Mouse (Mus musculus): Measurements from ENCODE around the gene Tmc5.

Tmc5 gene

DNA sequence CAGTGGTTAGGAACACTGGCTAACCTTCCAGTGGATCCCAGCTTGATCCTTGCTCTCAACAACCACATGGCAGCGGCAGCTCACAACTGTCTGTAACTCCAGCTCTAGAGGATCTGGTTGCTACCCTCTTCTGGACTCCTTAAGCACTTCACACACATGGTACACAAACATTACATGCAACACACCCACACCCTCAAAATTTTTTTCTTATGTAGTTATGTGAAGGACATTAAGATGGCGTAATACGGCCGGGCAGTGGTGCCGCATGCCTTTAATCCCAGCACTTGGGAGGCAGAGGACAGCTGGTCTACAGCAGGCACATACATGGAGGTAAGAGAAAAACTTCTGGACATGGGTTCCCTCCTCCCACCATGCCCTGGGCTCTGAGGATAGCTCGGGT lies 99.0 kb downstream of the Tmc5 start:
- in situ Hi-C loops (cut with MboI, MseI): no loop called here

DNA sequence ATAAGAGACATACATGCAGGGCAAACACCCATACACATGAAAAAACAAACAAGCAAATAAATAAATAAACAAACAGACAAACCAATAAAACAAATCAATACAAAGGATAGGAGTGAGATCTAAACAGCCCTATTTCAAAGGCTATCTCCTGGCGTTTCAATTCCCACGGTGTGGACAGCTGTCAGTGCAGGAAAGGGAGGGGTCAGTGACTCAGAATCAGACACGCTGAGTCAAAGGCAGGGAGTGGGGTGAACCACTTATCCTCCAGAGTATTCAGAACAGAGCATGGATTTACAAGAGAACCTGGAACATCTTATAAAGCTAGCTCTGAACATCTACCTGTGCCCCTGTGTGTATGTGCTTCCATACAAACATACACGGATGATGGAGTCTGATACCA lies 100.1 kb downstream of the Tmc5 start:
- in situ Hi-C loops (cut with MboI, MseI): no loop called here

DNA sequence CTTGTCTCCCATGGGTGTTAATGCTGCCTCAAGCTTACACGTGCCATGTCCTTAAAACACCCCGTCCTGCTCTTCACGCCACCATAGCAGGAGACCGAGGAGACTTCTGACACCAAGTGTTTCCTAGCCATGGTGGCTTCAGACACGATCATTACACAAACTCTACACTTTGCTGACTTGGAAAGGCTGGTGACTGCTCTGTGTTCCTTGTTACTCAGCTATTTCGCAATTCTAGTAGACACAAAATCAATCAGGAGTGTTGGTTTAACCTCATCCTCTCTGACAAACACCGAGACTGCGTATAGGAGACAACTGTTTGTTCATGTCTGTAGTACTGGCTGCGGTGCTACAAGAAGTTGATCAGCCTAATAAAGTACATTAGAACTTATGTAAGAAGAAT lies 101.8 kb downstream of the Tmc5 start:
- in situ Hi-C loops (cut with MboI, MseI): no loop called here

DNA sequence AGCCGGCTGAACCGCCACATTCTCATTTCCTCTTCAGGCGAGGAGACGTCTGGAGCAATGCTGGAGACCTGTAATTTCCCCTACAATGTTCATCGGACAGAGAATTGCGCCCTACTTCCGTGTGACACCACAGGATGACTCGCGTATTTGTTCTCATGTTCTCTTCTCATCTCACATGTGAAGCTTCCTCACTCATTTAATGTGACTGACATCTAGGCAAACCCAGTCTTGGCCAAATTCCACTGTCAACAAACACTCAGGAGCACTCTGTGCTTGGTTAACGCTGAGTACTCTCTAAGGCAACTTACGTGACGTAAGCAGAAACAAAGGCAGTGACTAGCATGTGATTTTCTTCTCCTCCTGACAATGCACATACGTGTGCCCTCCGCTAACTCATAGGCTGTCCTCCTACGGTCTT lies 106.1 kb downstream of the Tmc5 start:
- in situ Hi-C loops (cut with MboI, MseI): loop anchor here (10.0 kb wide), 1 partner anchor 578 kb away; the partner anchor contains the start of gene Arl6ip1

DNA sequence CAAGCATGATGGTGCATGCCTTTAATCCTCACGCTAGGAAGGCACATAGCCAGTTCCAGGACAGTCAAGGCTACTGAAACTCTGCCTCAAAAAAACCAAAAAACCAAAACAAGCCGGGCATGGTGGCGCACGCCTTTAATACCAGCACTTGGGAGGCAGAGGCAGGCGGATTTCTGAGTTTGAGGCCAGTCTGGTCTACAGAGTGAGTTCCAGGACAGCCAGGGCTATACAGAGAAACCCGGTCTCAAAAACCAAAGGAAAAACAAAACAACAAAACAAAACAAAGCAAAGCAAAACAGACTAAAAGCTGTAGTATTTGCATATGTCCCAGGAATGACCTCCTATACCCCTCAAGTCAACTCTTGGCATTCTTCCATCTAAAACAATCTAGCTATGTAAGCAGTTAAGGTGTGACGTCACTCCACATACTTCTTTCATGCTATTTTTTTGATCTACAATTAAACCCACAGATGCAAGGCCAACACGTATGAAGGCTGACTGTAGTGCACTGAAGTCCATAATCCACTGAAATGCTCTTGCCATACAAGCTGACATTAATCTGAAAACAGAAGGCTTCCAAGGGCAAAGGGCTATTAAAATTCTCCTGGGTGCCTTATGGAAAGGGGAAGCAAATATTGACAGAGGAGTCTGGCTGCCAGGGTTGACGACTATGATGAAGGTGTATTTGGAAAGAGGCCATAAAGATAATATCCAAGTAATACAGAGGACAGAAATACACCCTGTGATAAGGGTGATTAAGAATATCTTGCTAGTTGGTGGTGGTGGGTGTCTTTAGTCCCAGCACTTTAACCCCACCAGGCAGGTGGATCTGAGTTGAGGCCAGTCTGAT lies 107.1 kb downstream of the Tmc5 start:
- in situ Hi-C loops (cut with MboI, MseI): loop anchor here (10.0 kb wide), 1 partner anchor 579 kb away; the partner anchor contains the start of gene Arl6ip1

DNA sequence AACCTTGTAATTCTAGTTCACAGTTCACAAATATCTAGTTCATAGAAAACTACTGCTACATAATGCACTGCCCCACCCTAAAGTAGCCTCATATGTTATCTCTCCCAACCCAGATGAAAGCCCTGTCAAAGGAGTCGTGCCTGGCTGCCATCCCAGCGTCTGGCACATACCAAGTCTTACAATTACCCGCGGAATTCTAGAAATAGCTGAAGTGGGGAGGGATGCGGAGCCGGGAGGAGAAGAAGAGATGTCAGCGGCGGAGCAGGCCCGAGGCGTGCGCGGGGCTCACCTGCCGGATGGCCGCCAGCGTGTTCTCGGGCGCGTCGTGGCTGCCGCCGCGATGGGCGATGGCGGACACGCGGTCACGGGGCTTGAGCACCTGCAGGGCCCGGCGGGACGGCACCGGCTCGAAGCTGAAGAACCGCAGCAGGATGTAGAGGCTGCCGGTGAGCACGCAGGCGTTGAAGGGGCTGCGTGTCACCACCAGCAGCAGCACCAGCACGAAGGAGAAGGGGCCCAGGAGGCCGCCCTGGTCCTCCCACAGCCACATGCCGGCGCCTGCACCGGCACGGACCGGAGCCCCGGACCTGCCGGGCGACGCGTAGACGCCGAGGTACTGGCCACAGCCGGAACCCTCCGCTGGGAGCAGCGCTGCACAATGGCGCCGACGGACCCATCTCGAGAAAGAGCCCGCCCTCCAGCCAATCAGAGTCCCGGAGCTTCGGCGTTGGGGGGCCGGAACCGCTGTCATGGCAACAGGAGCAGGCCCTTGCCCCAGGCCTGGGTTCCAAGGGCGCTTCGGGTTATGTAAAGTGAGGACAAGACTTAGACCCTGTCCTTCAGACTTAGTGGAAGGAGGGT lies 108.2 kb downstream of the Tmc5 start, which contains the start of gene Gde1:
TSS of gene Gde1 (minus strand) at position 678 of the 861 bp plus-strand sequence.
- in situ Hi-C loops (cut with MboI, MseI): loop anchor here (10.0 kb wide), 1 partner anchor 581 kb away; the partner anchor contains the start of gene Arl6ip1

DNA sequence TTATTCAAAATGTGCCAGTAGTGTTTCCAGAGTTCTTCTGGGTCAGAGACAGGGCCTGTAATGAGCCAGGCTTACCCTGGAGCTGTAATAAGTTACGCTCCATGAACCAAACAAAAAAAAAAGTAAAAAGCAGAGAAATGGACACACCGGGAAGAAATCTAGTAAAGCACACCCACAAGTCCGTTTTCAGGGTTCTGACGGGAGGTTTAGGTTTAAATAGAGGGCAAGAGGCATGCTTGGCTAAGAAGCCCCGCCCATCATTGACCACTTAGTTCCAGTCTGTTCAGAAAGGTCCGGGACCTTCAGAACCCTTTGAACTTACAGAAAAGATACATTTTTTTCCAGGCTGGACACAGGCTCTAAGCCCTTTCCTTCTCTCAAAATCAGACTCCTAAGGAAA lies 109.0 kb downstream of the Tmc5 start:
- in situ Hi-C loops (cut with MboI, MseI): loop anchor here (10.0 kb wide), 1 partner anchor 581 kb away; the partner anchor contains the start of gene Arl6ip1

DNA sequence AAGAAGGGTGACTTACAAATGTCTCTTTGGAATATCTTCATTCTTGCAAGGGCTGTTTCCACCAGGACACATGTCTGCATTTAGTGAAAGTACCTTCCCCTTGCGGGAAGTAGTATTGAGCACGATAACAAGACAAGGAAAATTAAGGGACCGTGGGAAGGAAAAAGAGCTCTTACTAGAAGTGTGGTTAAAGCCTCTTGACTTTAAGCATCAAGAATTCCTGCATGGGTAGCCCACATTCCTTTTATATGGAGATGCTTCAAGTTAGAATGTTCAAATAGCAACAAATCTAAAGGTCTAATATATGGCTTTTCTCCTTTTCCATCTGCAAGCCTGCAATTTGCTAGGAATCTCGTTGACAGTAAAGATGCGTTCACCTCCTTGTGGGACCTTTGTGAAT lies 109.4 kb downstream of the Tmc5 start:
- in situ Hi-C loops (cut with MboI, MseI): loop anchor here (10.0 kb wide), 1 partner anchor 582 kb away; the partner anchor contains the start of gene Arl6ip1

DNA sequence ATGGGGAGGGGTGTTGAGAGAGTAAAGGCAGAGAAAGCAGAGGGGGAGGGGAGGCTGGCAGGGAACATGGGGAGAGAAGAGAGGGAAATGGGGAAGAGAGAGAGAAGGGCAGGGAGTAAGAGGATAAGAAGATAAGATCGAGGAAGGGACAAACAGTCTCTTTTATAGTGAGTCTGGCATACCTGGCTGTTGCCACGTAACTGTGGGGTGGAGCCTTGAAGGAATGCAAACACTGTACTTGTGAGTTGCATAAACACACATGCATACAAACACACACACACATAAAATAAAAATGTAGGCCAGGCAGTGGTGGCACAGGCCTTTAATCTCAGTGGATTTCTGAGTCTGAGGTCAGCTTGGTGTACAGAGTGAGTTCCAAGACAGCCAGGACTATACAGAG lies 110.1 kb downstream of the Tmc5 start:
- in situ Hi-C loops (cut with MboI, MseI): loop anchor here (10.0 kb wide), 1 partner anchor 582 kb away; the partner anchor contains the start of gene Arl6ip1

DNA sequence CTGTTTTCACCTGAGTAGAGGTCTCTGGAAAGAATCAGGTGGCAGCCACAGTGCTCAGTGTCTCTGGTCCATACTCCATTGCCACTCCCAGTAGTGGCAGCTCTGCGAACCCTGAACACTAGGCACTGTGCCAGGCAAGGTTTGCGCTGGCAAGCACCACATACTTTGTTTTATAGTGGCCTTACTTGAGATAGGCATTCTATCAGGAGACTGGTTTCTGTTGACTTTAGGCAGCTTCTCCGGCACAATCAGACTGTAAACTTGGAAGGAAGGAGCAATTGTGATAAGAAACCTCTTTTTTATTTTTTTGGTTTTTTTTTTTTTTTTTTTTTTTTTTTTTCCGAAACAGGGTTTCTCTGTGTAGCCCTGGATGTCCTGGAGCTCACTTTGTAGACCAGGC lies 110.9 kb downstream of the Tmc5 start:
- in situ Hi-C loops (cut with MboI, MseI): loop anchor here (10.0 kb wide), 1 partner anchor 583 kb away; the partner anchor contains the start of gene Arl6ip1

DNA sequence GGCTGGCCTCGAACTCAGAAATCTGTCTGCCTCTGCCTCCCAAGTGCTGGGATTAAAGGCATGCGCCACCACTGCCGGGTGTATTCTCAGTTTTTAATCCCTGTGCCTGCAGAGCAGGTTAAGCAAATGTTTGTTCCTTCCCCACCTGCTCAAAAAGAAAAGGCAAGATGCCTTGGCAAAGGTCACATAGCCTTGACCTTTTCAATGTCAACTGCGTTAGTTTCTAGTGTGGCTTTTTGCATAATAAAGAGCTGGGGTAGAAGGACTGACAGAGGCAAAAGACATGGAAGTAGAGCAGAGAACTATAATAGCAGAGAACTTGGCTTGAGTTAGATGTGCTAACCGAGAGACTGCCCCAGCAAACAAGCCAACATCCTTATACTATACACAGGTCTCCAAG lies 113.7 kb downstream of the Tmc5 start:
- in situ Hi-C loops (cut with MboI, MseI): no loop called here

DNA sequence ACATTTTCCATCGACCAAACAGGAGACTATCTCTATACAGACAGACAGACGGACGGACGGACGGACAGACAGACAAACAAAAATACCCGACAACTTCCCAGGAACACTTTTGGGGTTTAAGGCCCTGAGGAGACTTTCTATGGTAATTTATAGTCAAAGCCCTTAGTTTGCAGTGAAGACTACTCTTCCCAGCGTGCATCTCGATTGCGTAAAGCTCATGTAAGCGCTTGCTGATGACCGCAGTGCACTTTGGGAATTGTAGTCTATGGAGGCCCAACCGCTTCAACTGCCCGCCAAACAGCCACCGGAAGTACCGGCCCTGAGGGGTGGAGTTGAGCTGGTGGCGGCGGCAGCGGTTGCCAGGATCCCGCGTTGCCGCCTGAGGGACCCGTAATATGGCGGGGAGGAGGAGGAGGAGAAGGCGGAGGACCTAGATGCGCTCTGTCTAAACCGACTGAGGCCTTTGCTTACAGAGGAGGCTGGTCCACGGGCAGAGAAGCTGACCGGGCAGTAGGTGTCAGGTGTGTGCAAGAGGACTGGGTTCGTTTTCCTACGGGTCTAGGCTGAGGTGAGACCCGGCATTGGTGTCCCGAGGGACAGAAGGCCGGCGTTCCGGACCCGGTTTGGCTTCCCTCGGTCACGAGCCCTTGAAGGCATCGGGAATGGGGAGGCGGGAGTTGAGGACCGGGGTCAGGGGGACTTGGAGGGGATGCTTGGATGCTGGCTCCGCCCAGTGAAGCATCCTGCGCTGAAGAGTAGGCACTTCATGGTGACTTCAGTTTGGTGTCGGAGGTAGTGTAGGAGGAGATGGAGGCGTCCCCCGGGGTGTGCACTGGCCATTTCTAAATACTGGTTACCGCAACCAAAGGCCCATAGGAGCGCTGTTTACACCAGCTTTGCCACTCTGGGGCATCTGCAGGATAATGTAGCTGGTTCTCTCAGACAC lies 115.4 kb downstream of the Tmc5 start, which contains the start of gene Ccp110:
TSS of gene Ccp110 (plus strand) at position 325 of the 946 bp plus-strand sequence.
- in situ Hi-C loops (cut with MboI, MseI): no loop called here

DNA sequence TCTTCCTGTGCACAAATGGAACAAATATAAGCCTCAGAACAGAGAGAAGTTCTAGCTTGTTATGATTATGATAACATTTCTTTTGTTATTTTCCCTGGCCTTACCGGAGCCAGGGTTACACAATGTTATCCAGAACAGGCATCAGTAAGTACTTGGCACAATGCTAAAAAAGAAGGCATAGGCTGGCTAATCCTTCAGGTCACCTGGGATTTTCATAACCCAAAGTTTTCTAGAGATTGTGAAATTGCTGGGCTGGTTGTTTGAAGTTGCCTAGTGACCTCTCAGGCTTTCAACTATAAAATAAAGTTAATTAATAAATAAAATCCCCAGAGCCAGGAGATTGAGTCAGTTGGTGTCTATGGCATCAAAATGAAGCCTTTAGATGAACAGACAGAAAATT lies 117.8 kb downstream of the Tmc5 start:
- in situ Hi-C loops (cut with MboI, MseI): no loop called here

DNA sequence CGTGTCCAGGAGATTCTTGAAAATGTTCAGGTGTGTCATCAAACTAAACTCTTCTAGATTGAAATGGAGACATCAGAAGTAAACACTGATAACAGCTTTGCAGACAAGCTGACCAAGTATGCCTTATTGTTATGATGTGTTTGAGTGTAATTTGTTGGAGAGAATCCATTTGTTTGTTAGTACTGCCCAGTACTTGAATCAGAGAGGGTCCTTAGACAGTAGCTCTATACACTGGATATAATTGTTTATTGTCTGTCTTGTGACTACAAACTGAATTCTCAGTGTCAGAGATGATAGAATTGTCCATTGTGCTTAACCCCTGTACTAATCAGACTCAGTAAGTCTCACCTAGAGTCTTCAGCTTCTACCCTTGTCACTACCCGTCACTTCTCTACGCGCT lies 121.0 kb downstream of the Tmc5 start:
- in situ Hi-C loops (cut with MboI, MseI): no loop called here

DNA sequence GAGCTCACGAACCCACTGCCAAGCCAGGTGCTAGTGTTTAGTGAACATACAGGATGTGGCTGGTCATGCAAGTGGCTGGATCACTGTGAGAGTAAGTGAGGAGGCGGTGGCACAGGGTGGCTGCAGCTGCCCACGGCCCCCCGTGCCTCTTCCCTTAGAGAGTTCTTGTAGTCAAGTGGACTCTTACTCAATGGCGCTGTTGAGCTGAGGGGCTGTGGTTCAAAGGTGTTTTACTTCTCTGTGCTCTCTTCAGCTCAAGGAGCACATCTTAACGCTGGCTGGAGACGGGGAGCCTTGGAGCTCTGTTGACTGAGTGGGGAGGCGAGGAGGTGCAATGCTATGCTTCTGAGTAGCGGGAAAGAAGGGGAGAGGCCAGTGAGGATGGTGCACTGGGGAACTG lies 126.8 kb downstream of the Tmc5 start:
- in situ Hi-C loops (cut with MboI, MseI): no loop called here
